Mouse (Mus musculus): ENCODE results near the gene Tmem196. TPM values are rescaled to one million over a fixed set of nuclear protein-coding genes. Genes with fewer than 3 reads are reported as not detected.
A peak's percentile ranks its signal among the peaks of the same experiment; 100 is the strongest.

Tmem196 gene
- 1 to 10 TPM; 5.9 to 6.6 TPM for total RNA-seq (2021)
- long read RNA-seq, experiment 1, partial matches to known transcripts, result 0 of 1 reads
- long read RNA-seq, experiment 1, other reads (novel, unspliced or antisense), result 0 of 1 reads
- long read RNA-seq, experiment 2, transcript Tmem196-201 (4 exons, 1,678 nt), result major isoform, 7 of 9 reads
- long read RNA-seq, experiment 2, partial matches to known transcripts, result 0 of 9 reads
- long read RNA-seq, experiment 2, other reads (novel, unspliced or antisense), result 0 of 9 reads

- DNase-seq (ENCODE audit: low spot score in 2 of 2), result peak in 1 of 2 experiments; percentile 4
Measured at GRCm38 (mm10) chr12:119945589-119946310, at the start of gene Tmem196. Gene Tmem196, plus strand, starts transcription at chr12:119945822.

- DNase-seq (ENCODE audit: low spot score in 2 of 2), result no peak
Measured at GRCm38 (mm10) chr12:119946311-119946692, 680 bp downstream of the Tmem196 start.

GRCm38 (mm10) chr12:119957041-119957440 is 11.4 kb downstream of the Tmem196 start:
- no peak for DNase-seq (ENCODE audit: low spot score in 2 of 2)

GRCm38 (mm10) chr12:119960730-119961129 is 15.1 kb downstream of the Tmem196 start:
- DNase-seq (ENCODE audit: low spot score in 2 of 2), result no peak

DNA sequence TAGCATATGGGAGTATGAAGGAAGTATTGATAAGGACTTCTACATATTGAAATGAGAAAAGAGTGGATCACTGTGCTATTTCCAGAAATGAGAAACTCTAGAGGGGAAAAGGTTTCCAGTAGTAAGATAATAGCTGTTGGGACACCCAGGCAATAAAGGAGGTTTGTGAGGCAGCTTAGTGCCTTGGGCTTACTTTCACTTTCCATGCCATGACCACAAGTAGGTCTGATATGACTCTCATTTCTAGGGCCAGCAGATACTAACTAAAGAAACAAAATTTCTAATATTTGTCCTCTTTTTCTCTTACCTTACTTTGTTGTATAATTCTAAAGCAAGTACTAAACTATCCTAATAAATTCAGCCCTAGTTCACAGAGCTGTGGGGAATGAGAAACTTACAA is 19.8 kb downstream of the Tmem196 start:
- DNase-seq (ENCODE audit: low spot score in 2 of 2), result no peak

DNA sequence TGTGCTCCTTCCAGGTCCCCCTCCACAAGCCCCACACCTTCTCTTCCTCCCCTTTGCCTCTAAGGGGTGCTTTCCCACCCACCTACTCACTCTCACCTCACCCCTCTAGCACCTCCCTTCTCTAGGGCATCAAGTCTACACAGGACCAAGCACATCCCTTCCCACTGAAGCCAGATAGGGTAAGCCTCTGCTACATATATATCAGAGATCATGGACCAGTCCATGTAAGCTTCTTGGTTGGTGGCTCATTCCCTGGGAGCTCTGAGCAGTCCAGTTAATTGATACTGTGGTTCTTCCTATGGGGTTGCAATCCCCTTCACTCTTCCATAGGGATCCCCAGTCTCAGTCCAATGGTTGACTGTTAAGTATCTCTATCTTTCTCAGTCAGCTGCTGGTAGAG is 24.4 kb downstream of the Tmem196 start:
- DNase-seq (ENCODE audit: low spot score in 2 of 2), result no peak

GRCm38 (mm10) chr12:119981731-119982130 is 36.1 kb downstream of the Tmem196 start:
- DNase-seq (ENCODE audit: low spot score in 2 of 2), result peak in 1 of 2 experiments; percentile 19

DNA sequence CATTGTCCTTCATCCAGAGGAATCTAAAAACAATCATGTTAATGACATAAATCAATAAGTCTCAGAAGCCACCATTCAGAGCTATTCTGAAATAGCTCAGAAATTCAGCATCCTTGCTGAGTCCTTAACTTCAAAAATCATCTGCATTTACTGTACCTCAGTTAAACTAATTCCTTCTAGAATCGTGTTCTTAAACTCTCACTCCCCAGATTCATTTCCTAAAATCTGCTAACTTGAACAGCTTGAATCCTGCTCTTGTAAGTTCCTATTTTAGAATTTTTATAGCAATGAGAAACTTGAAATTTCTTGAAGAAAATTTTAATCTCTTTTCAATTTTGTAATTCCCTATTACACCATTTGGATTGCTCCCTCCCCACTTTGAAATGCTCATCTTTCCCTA is 52.6 kb downstream of the Tmem196 start:
- DNase-seq (ENCODE audit: low spot score in 2 of 2), result no peak

GRCm38 (mm10) chr12:120004280-120004679 is 58.7 kb downstream of the Tmem196 start:
- no peak for DNase-seq (ENCODE audit: low spot score in 2 of 2)

GRCm38 (mm10) chr12:120014768-120015167 is 69.1 kb downstream of the Tmem196 start:
- no peak for DNase-seq (ENCODE audit: low spot score in 2 of 2)

DNA sequence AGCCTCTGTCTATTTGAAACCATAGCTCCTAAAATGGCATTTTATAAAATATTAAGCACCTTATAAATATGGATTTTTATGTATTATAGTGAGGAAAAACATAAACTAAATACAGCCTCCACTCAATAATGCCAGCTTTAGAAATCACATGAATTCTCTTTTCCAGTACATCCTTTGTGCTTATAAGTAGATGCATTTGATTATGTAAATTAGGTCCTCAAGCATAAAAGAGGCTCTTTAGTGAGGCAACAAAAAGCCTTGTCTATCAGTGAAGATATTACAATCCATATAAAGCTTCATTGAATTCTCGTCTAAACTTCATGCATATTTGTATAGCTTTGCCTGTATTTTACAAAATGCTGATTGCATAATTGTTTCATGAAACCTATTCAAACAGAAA is 69.6 kb downstream of the Tmem196 start:
- no peak for DNase-seq (ENCODE audit: low spot score in 2 of 2)

DNA sequence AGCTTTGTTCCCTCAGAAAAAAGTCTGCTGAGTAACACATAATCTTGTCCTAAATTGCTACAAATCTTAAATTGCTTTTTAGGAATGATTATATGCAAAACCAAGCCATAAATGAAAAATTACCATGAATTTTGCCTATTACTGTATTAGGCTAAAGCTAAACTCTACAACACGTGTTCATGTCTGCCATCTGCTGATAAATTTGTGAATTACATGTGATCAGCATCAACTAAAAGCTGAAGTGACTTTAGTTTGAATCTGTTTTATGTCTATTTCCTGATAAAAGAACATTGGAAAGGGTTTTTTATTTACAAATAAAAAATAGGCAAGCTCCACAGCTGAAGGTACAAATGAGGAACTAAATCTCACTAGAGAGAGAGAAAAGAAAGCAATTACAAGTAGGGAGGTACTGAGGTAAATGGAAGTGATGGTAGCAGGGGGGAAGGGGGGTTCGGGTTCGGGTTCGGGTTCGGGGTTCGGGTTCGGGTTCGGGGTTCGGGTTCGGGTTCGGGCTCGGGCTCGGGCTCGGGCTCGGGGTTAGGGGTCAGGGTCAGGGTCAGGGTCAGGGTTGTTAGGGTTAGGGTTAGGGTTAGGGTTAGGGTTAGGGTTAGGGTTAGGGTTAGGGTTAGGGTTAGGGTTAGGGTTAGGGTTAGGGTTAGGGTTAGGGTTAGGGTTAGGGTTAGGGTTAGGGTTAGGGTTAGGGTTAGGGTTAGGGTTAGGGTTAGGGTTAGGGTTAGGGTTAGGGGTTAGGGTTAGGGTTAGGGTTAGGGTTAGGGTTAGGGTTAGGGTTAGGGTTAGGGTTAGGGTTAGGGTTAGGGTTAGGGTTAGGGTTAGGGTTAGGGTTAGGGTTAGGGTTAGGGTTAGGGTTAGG is 82.7 kb downstream of the Tmem196 start:
- DNase-seq (ENCODE audit: low spot score in 2 of 2), result peak; percentile 56 to 96
